Mouse (Mus musculus) thymus, adult 2 months (tissue): ENCODE results near the gene Bcl2l12. TPM values are rescaled to one million over a fixed set of nuclear protein-coding genes. Genes with fewer than 3 reads are reported as not detected.

Experiments used
- DNase-seq: peaks from one replicate; pipeline ENCODE4 v3.0.0; 2021
- H3K27ac ChIP-seq: fragments of 200-500 bp; 2 replicates; pipeline ENCODE4 v1.5.1; 2012; ENCODE audit warnings: low read length, control low read depth; ENCODE audit not compliant: control insufficient read depth, insufficient read depth
- H3K27me3 ChIP-seq: fragments of 200-500 bp; 2 replicates; pipeline ENCODE4 v1.6.1; 2012; ENCODE audit warnings: mild to moderate bottlenecking, low read length, moderate library complexity, mixed read lengths; ENCODE audit not compliant: control insufficient read depth, insufficient read depth
- H3K36me3 ChIP-seq: fragments of 200-500 bp; 2 replicates; pipeline ENCODE4 v1.6.1; 2012; ENCODE audit warnings: mild to moderate bottlenecking, low read length, moderate library complexity; ENCODE audit not compliant: control insufficient read depth, insufficient read depth
- H3K4me1 ChIP-seq: fragments of 200-500 bp; replicated peaks from 2 replicates; pipeline ENCODE4 v1.6.1; 2012; ENCODE audit warnings: low read length; ENCODE audit not compliant: control insufficient read depth, insufficient read depth
- H3K4me3 ChIP-seq: fragments of 200-500 bp; 2 replicates; pipeline ENCODE4 v1.5.1; 2012; ENCODE audit warnings: mild to moderate bottlenecking, low read length, control low read depth, moderate library complexity; ENCODE audit not compliant: control insufficient read depth, insufficient read depth
- CTCF ChIP-seq: fragments of 200-500 bp; IDR thresholded peaks from 2 replicates; pipeline ENCODE4 v1.5.1; 2012; ENCODE audit warnings: mild to moderate bottlenecking, control low read depth, low read length, moderate library complexity, borderline replicate concordance; ENCODE audit not compliant: control insufficient read depth, poor library complexity, insufficient read depth; ENCODE audit errors: extremely low read depth
- POLR2A ChIP-seq: fragments of 200-500 bp; IDR thresholded peaks from 2 replicates; pipeline ENCODE4 v1.6.1; 2012; ENCODE audit warnings: mild to moderate bottlenecking, low read length, control low read depth, moderate library complexity; ENCODE audit not compliant: control insufficient read depth, poor library complexity, insufficient read depth; ENCODE audit errors: extremely low read depth
- WGBS: fragments of 180-500 bp; shearing (Covaris S2); methylation state at CpG from one replicate; pipeline ENCODE4 v1.1.7; 2018; 5-methylcytosine and 5-hydroxymethylcytosine counted together
- polyA plus RNA-seq: library from polyadenylated mRNA; depleted of rRNA; stranded (reverse); fragments of >200 nt; gene quantifications from 2 replicates; pipeline ENCODE4 v1.2.3, GENCODE M21; 2012; rRNA removed

Bcl2l12 gene
- polyA plus RNA-seq, 1 experiment: 85.6 TPM

DNA sequence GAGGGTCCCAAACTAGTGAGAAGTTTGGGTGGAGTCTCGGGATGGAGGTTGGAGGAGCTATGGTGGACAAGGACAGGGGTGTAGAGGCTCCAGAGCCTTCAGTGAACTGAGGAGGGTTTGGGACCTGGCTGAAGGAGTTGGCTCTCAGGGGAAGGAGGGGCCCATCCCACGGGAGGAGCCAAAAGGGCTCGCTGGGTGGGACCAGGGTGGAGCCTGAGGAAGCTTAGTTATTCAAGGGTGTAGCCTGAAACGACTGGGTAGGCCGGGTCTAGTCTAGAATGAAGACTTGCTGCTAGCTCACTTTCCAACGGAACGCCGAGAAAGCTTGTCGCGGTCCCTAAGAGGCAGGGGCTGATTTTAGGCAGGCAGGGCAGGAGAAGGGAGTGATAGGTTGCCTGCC lies 46.6 kb downstream of the Bcl2l12 start:
- Histone ChIP-seq H3K27ac (no peak overlapping the region), H3K36me3 (no peaks in the 10 kb centered on the region), H3K27me3 (no peaks in the 10 kb centered on the region; the same call in 1 of the 2 replicates), H3K4me3 (no peak overlapping the region), H3K4me1 (peaks cover 8% of the 10 kb centered on the region)
- no peak for DNase-seq
- TF ChIP-seq CTCF (no peak), POLR2A (no peak)
- WGBS: 2% methylated on average over 10 of the region's 10 CpGs

DNA sequence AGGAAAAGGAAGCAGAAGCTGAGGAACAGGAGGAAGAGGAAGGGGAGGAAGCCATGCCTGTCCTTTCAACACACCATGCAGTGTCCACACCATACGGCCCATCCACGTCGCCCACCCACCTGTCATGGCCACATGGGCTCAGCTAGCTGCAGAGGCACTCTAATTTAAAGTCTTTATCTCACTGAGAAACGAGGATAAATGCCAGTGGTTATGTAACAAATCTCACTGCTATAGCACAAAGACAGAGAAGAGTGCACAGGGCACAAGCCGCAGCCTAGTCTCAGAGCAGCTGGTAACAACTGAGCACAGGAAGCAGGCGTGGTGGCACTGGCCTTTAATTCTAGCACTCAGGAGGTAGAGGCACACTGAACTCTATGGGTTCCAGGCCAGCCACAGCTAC lies 48.6 kb downstream of the Bcl2l12 start:
- no peak overlapping the region for H3K4me3 ChIP-seq
- no peak overlapping the region for H3K27ac ChIP-seq
- no peak for TF ChIP-seq CTCF
- TF ChIP-seq POLR2A: no peak
- no peak for DNase-seq
- 35% methylated on average over 6 of the region's 6 CpGs for WGBS
- H3K27me3 ChIP-seq: no peaks in the 10 kb centered on the region; the same call in 1 of the 2 replicates
- H3K4me1 ChIP-seq: peaks cover 8% of the 10 kb centered on the region
- no peaks in the 10 kb centered on the region for H3K36me3 ChIP-seq

DNA sequence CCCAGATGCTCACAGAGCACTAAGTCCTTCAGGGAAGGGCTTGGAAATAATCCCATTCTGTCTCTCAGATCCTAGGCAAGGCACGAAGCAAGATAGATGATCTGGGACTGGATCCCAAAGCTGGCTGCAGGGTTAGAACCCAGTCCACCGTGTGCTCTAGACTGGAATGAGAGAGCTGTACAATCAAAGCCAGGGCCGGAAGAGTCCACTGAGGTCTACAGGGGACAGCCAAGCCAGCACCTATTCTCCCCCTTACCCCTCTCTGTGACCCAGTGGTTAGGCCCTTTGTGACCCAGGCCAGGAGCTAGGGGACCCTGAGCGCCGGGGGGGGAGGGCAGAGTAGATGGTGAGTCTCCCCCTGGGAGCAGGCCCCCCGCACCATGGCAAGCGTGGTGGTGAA lies 55.6 kb downstream of the Bcl2l12 start, which contains the start of gene Tsks:
Gene Tsks (plus strand): TSS at position 301 of the 400 bp plus-strand sequence.
- H3K27me3 ChIP-seq: no peaks in the 10 kb centered on the region
- H3K4me3 ChIP-seq: no peak within 1 kb of the TSS
- 87% methylated on average over 7 of the region's 7 CpGs for WGBS
- H3K36me3 ChIP-seq: no peaks in the 10 kb centered on the region
- TF ChIP-seq POLR2A (no peak), CTCF (no peak)
- no peak within 1 kb of the TSS for H3K27ac ChIP-seq
- no peak for DNase-seq
- no peaks in the 10 kb centered on the region for H3K4me1 ChIP-seq

Other genes starting within 250 kb of the Bcl2l12 start
- 1.1 TPM in 2 replicates for gene Zfp473, start 247.7 kb downstream of the Bcl2l12 start, polyA plus RNA-seq
- 189 and 223 TPM in 2 replicates for gene Nup62, start 182.6 kb downstream of the Bcl2l12 start, polyA plus RNA-seq
- gene Il4i1, start 182.3 kb downstream of the Bcl2l12 start, polyA plus RNA-seq: 71.7 and 74.4 TPM in 2 replicates
- gene Atf5, start 182.1 kb downstream of the Bcl2l12 start, polyA plus RNA-seq: 76.5 and 102 TPM in 2 replicates
- 91.4 and 120 TPM in 2 replicates for gene Akt1s1, start 149.7 kb downstream of the Bcl2l12 start, polyA plus RNA-seq
- gene Tbc1d17, start 149.6 kb downstream of the Bcl2l12 start, polyA plus RNA-seq: 138 and 151 TPM in 2 replicates
- gene Pnkp, start 141.6 kb downstream of the Bcl2l12 start, polyA plus RNA-seq: 110 and 135 TPM in 2 replicates
- gene Ptov1, start 128.9 kb downstream of the Bcl2l12 start, polyA plus RNA-seq: 316 and 338 TPM in 2 replicates
- gene Med25, start 106.0 kb downstream of the Bcl2l12 start, polyA plus RNA-seq: 220 and 266 TPM in 2 replicates
- 60.9 and 73.3 TPM in 2 replicates for gene Fuz, start 102.6 kb downstream of the Bcl2l12 start, polyA plus RNA-seq
- gene Ap2a1, start 69.2 kb downstream of the Bcl2l12 start, polyA plus RNA-seq: 133 and 147 TPM in 2 replicates
- 0.29 and 1.0 TPM in 2 replicates for gene Tsks, start 55.5 kb downstream of the Bcl2l12 start, polyA plus RNA-seq
- gene Cpt1c, start 23.9 kb downstream of the Bcl2l12 start, polyA plus RNA-seq: 4.4 and 6.8 TPM in 2 replicates
- 242 and 260 TPM in 2 replicates for gene Prmt1, start 12.1 kb downstream of the Bcl2l12 start, polyA plus RNA-seq
- 227 and 277 TPM in 2 replicates for gene Irf3, start 1.1 kb downstream of the Bcl2l12 start, polyA plus RNA-seq
- 118 and 131 TPM in 2 replicates for gene Scaf1, start 17.7 kb upstream of the Bcl2l12 start, polyA plus RNA-seq
- 41.7 and 62.3 TPM in 2 replicates for gene Rras, start 19.2 kb upstream of the Bcl2l12 start, polyA plus RNA-seq
- gene Prr12, start 54.2 kb upstream of the Bcl2l12 start, polyA plus RNA-seq: 32.7 and 43.5 TPM in 2 replicates
- 159 and 165 TPM in 2 replicates for gene Nosip, start 63.7 kb upstream of the Bcl2l12 start, polyA plus RNA-seq
- 32.4 and 40.5 TPM in 2 replicates for gene Prrg2, start 64.0 kb upstream of the Bcl2l12 start, polyA plus RNA-seq
- 22.2 and 34.9 TPM in 2 replicates for gene Rcn3, start 93.5 kb upstream of the Bcl2l12 start, polyA plus RNA-seq
- 30.8 and 38.9 TPM in 2 replicates for gene Fcgrt, start 105.1 kb upstream of the Bcl2l12 start, polyA plus RNA-seq
- 343 and 363 TPM in 2 replicates for gene Rps11, start 125.7 kb upstream of the Bcl2l12 start, polyA plus RNA-seq
- 4,999 and 5,006 TPM in 2 replicates for gene Rpl13a, start 130.0 kb upstream of the Bcl2l12 start, polyA plus RNA-seq
- gene Gm45713, start 137.5 kb upstream of the Bcl2l12 start, polyA plus RNA-seq: 0.27 and 0.91 TPM in 2 replicates
- gene Flt3l, start 137.7 kb upstream of the Bcl2l12 start, polyA plus RNA-seq: 177 and 207 TPM in 2 replicates
- gene Pih1d1, start 155.6 kb upstream of the Bcl2l12 start, polyA plus RNA-seq: 72.5 and 78.7 TPM in 2 replicates
- 97.2 and 101 TPM in 2 replicates for gene Aldh16a1, start 155.9 kb upstream of the Bcl2l12 start, polyA plus RNA-seq
- gene Slc17a7, start 165.2 kb upstream of the Bcl2l12 start, polyA plus RNA-seq: 1.2 and 2.0 TPM in 2 replicates
- gene Gfy, start 180.9 kb upstream of the Bcl2l12 start, polyA plus RNA-seq: 0.09 and 0.11 TPM in 2 replicates
- gene Pth2, start 182.3 kb upstream of the Bcl2l12 start, polyA plus RNA-seq: not detected in 2 replicates
- gene Ccdc155, start 206.2 kb upstream of the Bcl2l12 start, polyA plus RNA-seq: 0.32 and 0.37 TPM in 2 replicates
- gene Dkkl1, start 213.4 kb upstream of the Bcl2l12 start, polyA plus RNA-seq: 3.0 and 3.5 TPM in 2 replicates
- 5.0 and 8.5 TPM in 2 replicates for gene Tead2, start 217.0 kb upstream of the Bcl2l12 start, polyA plus RNA-seq
- 412 and 423 TPM in 2 replicates for gene Cd37, start 240.4 kb upstream of the Bcl2l12 start, polyA plus RNA-seq
- 0.30 and 0.37 TPM in 2 replicates for gene Slc6a16, start 242.4 kb upstream of the Bcl2l12 start, polyA plus RNA-seq